ENCODE assay signal across 31 mouse cellular contexts in genomic region chr17:29065971-29066370, GRCm38 (mm10). TPM values are rescaled to one million over a fixed set of nuclear protein-coding genes. Genes with fewer than 3 reads are reported as not detected.
"Had no signal": no experiment of that assay in that cellular context is flagged by ENCODE, and none has a peak within 500 bp of the region (broad histone marks: within the 10 kb centered on the region; RNA-seq: fewer than 3 reads in every experiment).

No protein-coding gene starts in this region.

- H3K27ac ChIP-seq: gastrocnemius, adult 2 months; heart, embryonic 10.5 days; hindbrain, embryonic 13.5 days; hindbrain, embryonic 15.5 days; hindbrain, postnatal 0 days; kidney, embryonic 15.5 days; kidney, postnatal 0 days; limb, embryonic 13.5 days; limb, embryonic 15.5 days; liver, embryonic 12.5 days; liver, embryonic 14.5 days had no signal

- H3K9me3 ChIP-seq: heart, embryonic 10.5 days; heart, embryonic 12.5 days; hindbrain, embryonic 13.5 days; hindbrain, embryonic 15.5 days; kidney, embryonic 15.5 days; limb, embryonic 13.5 days; limb, embryonic 15.5 days; liver, embryonic 12.5 days had no signal

- H3K4me2 ChIP-seq: heart, embryonic 12.5 days; hindbrain, embryonic 13.5 days; hindbrain, embryonic 15.5 days; kidney, embryonic 15.5 days; limb, embryonic 13.5 days; limb, embryonic 15.5 days; liver, embryonic 12.5 days had no signal

- ATAC-seq: hindbrain, postnatal 0 days; intestine, embryonic 16.5 days; liver, embryonic 12.5 days had no signal

- H3K36me3 ChIP-seq: heart, embryonic 10.5 days; heart, embryonic 12.5 days; hindbrain, embryonic 13.5 days; hindbrain, embryonic 15.5 days; kidney, embryonic 15.5 days; limb, embryonic 13.5 days; limb, embryonic 15.5 days; liver, embryonic 12.5 days had no signal

- H3K4me1 ChIP-seq: liver, embryonic 12.5 days had no signal

- DNase-seq: gastrocnemius, adult 2 months; gastrocnemius, postnatal 10 days; gastrocnemius, postnatal 36 days; heart, adult 18-20 months; heart, postnatal 10 days; heart, postnatal 36 days; kidney, adult 11 months; kidney, adult 2 months; kidney, adult 9 months; kidney, postnatal 14 days; kidney, postnatal 36 days; layer of hippocampus, adult 9-11 months; layer of hippocampus, postnatal 36 days; left cerebral cortex, postnatal 4 days had no signal

- H3K4me3 ChIP-seq: gastrocnemius, adult 2 months; heart, embryonic 10.5 days; heart, embryonic 12.5 days; hindbrain, embryonic 13.5 days; hindbrain, embryonic 15.5 days; kidney, embryonic 15.5 days; limb, embryonic 13.5 days; limb, embryonic 15.5 days; liver, embryonic 12.5 days had no signal

- H3K9ac ChIP-seq: heart, embryonic 12.5 days; hindbrain, embryonic 13.5 days; hindbrain, embryonic 15.5 days; kidney, embryonic 15.5 days; limb, embryonic 13.5 days; limb, embryonic 15.5 days; liver, embryonic 12.5 days; liver, embryonic 14.5 days had no signal

- H3K27me3 ChIP-seq: heart, embryonic 12.5 days; hindbrain, embryonic 13.5 days; hindbrain, embryonic 15.5 days; kidney, embryonic 15.5 days; limb, embryonic 13.5 days; limb, embryonic 15.5 days; liver, embryonic 12.5 days had no signal

RNA-seq across cellular contexts. Expression of gene Rab44, which starts 48.0 kb away (rescaled TPM):
- total RNA-seq: layer of hippocampus, adult 18-20 months; layer of hippocampus, postnatal 36 days; left cerebral cortex, adult 18-20 months; liver, adult 2 months had no signal
- polyA plus RNA-seq: hindbrain, embryonic 11.5 days; limb, embryonic 11.5 days had no signal
